Mouse (Mus musculus) layer of hippocampus, adult 9-11 months (tissue): ENCODE measurements around the gene Npcd.
"Not testable (repeated sequence)": the region's sequence is repeated elsewhere in the genome, so short reads cannot be mapped to it uniquely, and the experiment has no call there.

Experiments used
- DNase-seq: peaks from one replicate; pipeline ENCODE4 v3.0.0; 2022

Gene Npcd

DNA sequence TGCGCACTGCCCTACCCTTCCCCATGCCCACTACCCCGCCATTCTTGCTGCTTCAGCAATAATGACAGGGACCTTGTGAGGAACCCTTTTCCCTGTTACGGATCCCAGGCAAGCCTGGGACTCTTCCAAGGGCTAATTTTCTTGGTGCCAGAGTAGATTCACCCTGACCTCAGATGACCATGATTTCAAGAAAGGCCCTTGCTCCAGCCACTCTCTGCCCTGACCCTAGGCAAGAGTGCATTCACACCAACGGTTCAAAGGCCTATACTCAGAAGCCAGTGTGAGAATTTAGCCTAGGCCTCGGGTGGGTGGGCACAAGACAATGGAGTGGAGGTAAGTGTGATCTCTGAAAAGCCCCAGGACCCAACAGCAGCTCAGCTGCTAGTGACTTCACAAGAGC, 4.6 kb downstream of the Npcd start:
- no peak for DNase-seq

DNA sequence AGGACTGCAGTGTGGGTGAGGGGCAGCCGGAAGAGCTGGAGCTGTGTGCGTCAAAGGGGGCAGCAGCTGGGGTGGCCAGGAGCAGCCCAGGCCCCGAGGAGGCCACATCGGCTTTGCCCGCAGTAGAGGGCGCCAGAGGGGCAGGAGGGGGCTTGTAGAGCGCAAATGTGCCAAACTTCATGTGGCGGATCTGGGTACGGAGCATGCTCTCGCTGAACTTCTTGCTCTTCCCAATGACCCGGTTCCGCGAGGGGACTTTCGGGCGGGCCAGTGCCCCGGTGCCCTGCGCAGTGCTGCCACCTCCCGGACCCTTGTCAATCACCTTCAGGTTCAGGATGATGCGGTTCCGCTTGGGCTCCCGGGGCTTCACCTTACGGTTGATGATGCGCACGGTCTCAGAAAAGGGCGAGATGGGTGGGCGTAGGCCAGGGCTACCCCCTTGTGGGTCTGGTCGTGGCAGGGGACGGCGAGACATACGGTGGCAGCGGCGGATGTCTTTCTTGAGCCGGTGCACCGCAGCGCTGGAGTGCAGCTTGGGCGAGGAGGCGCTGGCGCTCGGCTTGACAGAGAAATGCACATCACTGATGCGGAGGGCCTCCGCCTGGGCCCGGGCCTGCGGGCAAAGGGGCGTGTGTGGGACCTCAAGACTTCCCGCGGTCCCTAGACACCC, 5.5 kb downstream of the Npcd start:
- DNase-seq, result no peak

DNA sequence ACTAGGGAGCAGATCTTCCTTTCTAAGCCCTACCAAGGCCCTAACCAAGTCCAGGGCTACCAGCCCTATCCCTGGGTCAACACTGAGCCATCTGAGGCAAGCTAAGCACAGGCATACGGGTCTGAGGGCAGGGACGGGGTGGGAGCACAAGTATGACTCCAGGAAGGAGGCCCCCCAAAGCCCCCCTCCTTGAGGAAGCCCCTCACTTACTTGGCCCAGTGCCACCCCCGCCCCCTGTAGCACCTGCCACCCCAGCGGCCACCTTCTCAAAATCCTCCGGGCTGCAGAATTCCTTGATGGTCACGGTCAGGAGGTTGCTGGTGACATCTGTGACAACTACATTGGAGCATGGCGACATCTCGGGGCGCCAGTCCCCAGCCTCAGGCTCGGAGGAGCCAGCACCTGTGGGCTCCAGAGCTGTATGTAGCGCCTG, 6.2 kb downstream of the Npcd start:
- no peak for DNase-seq

DNA sequence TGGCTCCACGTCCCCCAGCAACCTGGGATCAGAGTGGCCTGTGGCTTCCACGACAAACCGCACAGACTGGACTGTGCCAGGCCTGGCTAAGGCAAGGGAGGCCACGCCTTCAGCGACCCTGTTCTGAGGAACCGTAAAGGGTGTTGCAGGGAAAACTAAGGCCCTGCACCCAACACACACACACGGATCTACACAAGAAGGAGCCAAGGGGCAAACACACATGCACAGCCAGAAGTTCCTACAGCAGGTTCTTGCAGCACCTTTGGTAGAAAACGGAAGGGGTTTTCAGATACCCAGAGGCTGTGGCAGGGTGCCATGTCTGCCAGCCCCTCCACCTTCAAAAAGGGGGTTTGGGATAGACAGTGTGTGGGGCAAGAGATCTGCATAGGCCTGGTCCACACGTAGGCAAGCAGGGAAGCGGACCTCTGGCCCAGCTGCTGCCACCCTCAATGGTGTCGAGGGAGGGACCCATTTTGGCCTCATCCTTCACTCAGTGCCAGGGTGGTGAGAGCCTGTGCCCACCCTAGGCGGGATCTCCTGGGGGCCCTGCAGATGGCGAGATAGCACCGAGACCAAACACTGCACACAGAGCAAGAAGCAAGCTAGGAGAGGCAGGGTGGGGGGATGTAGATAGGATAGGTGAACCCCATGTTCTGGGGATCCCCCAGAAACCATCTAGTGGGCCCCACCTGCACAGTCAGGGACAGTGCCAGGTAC, 6.8 kb downstream of the Npcd start:
- no peak for DNase-seq

DNA sequence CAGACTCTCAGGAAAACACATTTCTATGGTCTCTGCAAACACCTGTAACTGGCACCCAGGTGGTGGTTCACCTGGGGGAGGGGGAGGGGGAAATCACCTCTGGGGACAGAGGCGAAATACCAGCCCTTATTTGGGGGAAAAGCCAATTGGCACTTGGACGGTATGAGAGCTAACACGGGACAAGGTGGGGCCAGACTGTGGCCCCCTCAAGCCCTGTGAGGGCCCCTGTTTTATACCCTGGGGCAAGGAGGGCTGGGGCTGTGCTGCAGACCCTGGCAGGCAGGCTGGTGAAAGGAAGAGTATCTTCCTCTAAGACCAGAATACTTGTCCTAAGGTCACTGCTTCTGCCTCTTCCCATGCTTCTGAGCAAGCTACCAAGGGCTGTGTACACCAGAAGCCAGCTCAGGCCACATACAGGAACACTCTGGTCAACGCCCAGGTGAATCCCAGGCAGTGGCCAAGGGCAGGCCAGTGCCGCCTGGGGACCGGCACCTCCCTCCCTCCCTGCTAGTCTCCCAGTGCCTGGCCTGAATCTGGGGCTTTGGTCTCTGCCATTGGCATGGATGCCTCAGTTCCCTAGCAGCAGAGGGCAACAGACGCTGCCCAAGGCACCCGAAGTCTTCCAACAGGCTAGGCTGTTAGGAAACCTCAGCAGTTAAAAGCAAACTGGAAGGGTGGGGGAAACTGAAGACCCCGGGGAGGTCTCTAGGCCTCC, 7.7 kb downstream of the Npcd start:
- no peak for DNase-seq

DNA sequence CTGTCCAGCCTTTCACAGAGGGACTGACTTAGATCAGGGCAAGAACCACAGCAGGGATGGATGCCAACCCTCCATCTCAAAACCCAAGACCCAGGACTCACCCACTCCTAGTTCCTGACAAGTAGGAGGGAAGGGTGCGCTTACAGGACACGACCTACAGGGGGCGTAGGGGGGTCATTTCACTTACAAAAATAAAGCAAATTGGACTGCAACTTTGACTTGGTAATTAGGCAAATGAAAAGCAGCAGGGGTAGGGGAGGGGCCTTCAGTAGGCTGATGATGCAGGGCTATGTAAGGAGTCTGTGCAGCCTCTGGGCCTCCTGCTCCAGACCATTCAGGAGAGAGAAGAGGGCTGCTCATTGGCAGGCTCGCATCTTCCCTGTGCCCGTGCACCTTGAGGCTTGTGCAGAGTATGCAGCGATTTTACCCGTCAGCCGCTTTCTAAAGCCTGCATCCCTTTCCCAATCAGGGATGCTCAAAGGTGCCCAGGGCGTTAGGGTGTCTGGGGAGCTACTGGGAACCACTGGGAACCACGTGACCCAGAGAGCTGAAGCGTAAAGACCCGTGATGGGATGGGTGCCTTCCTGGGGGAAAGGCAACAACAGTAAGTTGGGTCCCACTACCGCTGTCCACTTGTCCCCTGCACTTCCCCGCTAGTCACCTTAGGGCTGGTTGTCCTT, 8.8 kb downstream of the Npcd start:
- DNase-seq, result no peak

DNA sequence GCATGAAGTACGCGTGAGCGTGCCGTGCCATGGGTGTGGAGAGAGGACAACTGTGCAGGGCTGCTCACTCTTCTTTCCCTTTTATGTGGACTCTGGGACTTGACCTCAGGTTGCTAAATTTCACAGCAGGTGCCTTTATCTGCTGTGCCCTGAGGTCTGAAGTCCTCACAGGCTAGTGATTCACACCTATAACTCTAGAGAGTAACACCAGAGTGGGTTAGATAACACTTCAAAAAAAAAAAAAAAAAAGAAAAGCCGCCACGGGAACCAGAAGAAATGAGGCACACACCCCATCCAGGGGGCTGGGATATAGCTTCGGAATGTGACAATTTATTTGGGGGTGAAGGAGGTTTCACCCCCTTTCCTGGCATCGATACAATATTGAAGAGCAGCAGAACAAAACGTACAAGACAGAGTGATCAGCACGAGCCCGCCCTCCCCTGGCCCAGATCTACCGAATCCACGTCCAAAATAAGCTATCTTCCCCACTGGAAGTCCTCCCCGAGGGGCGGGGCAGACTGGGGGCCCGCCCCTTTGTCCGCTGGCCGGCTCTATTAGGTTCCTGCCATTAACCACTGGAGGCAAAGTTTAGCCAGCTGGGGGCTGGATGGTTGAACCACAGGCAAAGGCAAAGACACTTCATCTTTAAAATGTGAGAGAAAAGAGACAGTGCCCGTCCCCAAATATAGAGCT, 10.3 kb downstream of the Npcd start:
- no peak for DNase-seq

DNA sequence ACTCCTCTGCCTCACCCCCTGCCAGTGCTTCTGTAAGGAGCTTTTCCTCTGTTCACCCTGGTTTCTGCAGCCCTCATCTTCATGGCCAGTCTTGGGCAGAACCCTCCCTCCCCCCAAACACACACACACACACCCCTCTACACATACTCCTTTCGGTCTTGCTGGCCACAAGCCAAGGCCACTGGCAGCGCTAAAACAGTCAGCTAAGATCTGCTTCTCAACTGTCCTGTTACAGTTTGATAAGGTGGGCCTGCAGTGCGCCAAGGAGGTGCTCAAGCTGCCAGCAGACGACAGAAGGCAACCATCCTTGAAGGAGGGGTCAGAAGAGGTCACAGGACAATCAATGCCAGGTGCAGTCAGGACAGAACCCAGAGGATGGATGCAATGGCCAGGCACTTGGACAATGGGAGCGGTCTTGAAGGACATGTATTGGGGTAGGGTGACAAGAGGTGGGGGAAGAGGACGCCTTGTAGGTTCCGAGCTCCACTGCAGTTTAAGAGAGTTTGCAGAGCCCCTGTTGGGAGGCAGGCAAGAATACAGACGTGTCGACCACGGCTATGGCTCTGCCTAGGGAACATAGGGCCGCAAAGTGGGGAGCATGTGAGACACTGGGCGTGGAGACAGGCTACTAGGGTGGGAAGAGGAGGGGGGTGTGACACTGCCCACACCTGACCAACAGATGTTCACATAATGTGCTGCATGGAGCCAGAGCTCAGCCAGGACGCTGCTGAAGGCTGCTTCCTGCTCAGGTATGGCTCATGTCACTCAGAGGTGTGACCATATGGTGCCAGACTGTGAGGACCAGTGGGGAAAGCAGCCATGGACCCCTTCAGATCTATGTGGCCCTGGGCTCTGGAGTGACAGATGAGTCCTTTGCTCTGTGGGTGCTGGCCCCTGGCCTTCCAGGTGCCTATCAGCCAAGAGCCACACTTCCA, 11.5 kb downstream of the Npcd start:
- no peak for DNase-seq

DNA sequence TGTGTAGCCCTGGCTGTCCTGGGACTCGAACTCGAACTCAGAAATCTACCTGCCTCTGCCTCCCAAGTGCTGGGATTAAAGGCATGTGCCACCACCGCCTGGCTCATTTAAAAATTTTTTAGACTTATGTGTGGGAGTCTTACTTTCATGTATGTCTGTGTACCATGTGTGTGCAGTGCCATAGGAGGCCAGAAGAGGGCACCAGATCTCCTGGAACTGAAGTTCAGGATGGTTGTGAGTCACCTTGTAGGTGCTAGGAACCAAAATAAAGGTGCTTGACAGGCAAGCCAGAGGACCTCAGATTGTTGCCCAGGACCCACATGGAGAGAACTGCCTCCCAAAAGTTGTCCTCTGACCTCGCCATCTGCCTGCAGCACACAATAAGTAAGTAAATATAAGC, 15.7 kb downstream of the Npcd start:
- no peak for DNase-seq

DNA sequence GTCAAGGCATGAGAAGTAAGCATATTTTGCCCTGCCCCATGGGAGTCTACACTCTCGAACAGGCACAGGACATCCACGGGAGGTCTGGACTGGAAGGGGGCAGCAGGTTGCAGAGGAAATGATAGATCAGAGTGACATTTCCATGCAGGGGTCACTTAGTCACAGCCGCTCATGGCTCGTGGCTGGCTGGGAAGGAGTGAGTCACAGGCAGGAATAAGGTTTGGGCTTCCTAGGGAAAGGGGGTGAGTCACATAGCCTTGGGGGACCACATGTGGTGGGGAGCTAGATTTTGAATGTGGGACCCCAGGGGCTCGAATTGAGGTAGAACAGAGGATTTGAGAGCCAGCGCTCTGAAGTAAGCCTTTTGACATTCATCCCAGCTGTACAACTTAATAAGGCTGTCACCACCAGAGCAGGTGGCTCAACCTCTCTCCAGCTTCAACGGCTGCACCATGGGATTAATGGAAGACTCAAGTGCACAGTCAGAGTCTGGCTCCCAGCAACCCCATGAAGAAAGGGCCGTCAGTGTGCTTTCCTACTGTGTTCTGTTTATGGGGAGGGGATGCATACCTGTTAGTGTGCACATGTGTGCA, 20.3 kb downstream of the Npcd start:
- DNase-seq, result no peak

DNA sequence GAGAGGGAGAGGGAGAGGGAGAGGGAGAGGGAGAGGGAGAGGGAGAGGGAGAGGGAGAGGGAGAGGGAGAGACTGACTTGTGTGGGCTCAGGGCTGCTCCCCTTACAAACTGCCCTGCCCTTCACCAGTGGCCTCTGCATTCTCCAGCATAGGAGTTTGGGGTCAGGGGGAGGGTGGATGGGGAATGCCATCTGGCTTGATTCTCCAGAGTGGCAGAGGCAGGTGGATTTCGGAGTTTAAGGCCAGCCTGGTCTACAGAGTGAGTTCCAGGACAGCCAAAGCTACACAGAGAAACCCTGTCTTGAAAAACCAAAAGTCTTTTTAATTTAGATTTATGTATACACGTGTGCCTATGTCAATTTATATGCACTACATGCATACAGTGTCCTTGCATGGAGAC, 21.2 kb downstream of the Npcd start:
- not testable (repeated sequence) for DNase-seq

DNA sequence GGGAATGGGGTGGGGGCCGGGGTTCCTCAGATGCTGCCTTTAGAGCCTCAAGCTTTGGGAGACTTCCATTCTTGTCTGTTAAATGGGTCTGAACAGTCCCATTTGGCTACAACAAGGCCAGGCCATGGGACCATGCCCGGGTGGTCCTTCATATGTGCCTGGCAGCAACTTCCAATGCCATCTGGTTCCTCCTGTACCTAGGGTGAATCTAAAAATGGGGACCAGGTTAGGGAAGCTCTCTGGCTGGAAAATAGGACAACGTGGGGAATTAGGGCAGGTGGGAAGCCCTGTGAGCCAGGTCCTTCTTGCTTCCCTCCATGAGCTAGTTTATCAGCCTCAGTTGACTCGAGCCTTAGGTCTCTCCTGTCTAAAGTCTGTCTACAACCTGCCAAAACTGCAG, 23.0 kb downstream of the Npcd start:
- DNase-seq, result no peak

DNA sequence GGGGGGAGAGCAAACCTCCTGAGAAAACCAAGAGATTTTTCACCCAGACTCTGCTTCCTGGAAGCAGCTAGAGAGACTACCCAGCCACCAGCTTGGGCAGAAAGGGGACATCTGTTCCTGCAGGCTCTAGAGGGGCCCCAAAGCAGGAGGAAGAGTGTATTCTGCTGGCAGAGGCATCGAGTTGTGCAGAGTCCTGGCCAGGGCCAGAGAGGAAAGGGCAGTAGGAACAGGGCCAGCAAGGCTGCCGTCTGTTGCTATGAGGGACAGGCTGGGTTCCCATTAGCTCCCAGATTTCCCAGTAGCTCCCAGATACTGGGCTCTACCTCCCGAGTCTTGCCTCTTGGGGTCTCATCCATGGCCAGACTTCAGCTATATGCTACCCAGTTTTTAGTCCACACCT, 24.0 kb downstream of the Npcd start:
- DNase-seq, result no peak

DNA sequence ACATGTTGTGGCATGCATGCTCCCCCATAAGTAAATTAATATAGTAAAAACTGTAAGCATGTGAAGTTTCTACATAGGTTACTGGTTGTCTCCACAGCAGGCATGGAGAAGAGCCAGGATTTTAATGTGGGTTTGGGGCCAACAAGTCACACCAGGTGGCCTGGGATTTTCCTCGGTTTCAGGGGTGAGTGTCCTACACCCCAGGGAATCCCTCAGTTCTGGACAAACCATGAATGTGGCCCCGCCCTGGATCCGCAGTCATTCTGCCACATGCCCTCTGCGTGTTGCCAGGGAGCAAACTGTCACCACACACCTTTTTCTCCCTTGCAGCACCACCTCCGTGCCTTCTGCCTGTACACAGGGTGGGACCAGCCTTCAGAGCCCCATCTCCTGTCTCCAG, 25.4 kb downstream of the Npcd start:
- DNase-seq, result no peak

DNA sequence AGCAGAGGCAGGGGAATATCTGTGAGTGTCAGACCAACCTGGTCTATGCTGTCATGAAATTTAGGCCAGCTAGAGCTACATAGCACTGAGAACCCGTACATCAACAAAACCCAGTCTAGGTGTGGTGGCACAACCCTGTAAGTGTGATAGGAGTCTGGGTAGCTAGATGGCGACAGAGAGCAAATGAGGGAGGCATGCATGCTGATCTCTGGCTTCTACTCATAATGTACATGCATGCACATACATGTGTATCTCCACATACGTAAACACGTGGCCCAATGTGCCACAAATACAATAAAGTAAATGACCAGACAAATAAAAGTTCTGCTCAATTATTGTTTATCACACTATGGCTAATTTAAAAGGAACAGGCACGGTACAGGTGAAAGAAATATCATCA, 25.9 kb downstream of the Npcd start:
- no peak for DNase-seq

DNA sequence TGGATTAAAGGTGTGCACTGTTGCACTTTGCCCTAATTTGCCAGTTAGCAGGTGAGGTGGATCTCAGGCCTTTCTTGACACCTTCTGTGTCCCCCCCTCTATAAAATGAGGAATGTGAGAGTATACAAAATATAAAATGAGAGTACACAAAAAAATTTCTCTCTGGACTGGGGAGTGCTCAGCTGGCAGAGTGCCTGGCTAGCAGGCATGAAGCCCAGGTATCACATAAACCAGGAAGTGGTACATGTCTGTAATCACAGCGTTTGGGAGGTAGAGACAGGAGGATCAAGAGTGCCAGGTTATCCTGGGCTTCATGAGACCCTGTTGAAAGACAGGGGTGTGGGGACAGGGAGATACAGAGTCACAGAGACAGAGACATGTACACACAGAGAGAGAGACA, 27.0 kb downstream of the Npcd start:
- no peak for DNase-seq

DNA sequence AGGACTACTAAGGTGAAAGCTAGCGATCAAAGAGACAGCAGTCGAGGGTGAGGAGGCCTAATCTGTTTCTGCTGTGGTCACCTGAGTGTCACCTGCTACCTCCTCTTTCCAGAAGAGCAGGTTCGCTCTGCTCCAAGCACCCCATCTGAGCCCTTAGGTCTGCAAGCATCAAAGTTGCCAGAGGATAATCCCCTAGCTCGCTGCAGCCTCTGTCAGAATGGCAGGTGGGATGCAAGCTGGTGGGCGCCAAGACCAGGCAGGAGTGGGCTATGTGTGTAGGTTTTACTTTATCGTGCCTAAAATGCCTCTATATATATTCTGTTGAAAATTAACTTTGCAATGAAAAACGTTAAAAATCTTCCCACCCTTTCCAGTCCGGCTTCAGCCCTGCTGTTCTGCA, 28.8 kb downstream of the Npcd start:
- no peak for DNase-seq

DNA sequence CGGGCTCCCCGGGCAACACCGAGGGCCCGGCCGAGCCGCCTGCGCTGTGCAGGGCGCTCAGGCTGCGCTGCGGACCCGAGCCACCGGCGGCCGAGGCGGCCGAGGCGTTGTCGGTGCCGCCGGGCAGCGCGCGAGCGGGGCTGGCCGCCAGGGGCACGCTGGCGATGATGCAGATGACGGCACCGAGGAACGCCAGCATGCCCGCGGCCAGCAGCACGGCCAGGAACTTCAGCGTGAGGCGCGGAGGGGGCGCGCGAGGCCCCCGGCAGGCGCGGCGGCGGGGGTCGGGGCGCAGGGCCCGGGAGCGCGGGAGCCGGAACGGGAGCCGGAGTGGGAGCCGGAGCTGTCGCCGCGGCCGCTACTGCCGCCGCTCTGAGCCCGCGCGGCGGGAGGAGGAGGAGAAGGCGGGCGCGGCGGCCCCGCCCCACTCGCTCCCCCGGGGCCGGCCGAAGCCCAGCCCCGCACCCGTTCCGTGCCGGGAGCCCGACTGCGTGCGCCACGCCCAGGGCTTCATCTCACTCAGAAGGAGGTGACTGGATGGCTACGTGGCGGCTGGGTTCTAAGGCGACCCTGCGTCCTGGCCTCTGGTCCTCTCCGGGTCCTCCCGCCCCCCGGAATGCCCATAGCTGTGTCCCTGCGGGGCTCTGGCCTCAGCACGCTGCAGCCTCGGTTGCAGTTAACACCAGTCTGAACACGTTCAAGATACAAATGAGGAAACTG, 29.5 kb downstream of the Npcd start, which contains the start of gene Nptxr:
Gene Nptxr (minus strand): TSS at position 415 of the 720 bp plus-strand sequence.
- no peak for DNase-seq

DNA sequence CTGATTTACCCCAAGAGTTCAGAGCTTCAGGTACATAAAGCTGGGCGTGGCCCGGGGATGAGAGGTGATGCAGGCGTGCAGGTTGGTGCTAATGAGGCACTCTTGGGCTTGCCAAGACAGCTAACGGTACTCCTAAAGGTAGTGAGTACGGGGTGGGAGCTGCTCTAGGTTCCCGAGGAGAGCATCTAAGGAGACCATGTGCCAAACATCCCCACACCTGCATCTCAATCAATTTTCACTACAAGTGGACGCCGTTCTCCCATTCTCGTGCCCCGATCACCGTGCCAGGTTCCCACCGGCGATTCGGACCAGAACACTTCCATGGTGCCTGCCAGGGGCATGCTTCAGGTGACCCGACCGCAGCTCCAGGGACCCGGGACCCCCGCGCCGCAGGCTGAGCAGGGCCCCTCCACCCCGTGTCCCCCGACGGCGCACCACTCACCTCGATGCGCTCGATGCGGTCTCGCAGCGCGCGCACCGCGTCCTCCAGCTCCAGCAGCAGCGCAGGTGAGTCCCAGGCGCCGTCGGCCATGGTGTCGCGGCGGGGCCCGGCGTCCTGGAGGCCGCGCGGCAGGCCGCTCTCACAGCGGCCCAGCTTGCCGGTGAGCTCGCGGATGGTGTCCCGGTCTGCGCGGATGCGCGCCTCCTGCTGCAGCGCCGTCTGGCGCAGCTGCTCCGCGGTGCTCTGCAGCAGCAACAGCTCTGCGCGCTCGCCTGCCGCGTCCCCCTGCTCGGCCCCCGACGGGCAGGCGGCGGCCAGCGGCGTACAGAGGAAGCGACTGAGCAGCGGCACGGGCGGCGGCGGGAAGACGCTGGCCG, 30.3 kb downstream of the Npcd start:
- DNase-seq, result no peak

DNA sequence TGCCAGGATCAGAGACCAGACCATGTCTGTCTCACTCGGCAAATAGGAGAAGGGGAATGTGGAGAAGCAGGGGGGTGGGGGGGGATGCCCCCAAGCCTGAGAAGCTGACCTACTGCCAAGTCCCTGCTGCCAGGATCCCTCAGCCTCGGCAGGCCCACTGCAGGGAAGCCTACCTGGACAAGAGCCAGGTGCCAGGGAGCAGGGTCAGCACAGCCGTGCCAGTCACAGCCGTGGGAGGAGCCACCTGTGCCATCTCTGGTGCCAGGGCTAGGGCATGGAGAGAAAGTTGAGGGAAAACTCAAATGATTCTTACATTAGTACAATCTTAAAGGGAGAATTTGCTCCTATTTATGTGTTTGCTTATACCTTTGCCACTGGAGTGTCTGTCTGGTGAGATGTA, 31.7 kb downstream of the Npcd start:
- no peak for DNase-seq
